Mouse (Mus musculus): ENCODE results near the gene Olfr1371. TPM values are rescaled to one million over a fixed set of nuclear protein-coding genes. Genes with fewer than 3 reads are reported as not detected.
A peak's percentile ranks its signal among the peaks of the same experiment; 100 is the strongest.
"Not testable (repeated sequence)": the region's sequence is repeated elsewhere in the genome, so short reads cannot be mapped to it uniquely, and the experiment has no call there.

The Olfr1371 gene
- total RNA-seq, 1 experiment, result not detected

DNA sequence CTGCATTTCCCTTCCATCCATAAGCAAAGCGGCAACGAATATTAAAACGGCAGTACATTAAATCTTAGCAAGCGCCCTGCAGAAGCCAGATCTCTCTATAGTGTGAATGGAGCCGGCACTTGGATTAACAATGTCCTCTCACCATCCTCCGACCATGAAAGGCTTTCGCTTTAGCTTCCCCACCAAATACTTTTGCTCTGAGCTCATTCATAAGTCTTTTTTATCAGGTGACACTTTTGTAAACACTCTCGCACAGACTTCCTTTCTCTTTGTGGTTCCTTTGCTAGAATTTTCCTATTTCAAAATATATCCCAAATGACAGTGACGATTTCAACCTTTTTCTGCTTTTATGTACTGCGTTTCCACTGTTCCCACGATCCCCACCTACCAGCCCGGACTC is 45.3 kb downstream of the Olfr1371 start:
- H3K4me3 ChIP-seq (ENCODE audit: insufficient read depth in 1 of 2, low read depth in 1 of 2, low read length in 2 of 2, poor library complexity in 1 of 2, severe bottlenecking in 1 of 2), result peak overlapping the region; percentile 59 to 77
- H3K4me1 ChIP-seq (ENCODE audit: control insufficient read depth in 2 of 2, insufficient read depth in 2 of 2, low read length in 2 of 2, poor library complexity in 1 of 2), result peaks cover 0 to 2% of the 10 kb centered on the region in 2 experiments; a peak in 1 of 4 replicates
- no peaks in the 10 kb centered on the region for H3K9me3 ChIP-seq (ENCODE audit: control insufficient read depth, insufficient read depth, low read depth, low read length)
- TF ChIP-seq ZNF384 (IDR thresholded peaks at IDR 0.05; ENCODE audit: low read depth, low read length) (no peak), ZC3H11A (IDR thresholded peaks at IDR 0.05; ENCODE audit: borderline replicate concordance, low read depth, low read length) (no peak), CHD2 (IDR thresholded peaks at IDR 0.05; ENCODE audit: low read depth, low read length) (no peak), MAFK (IDR thresholded peaks at IDR 0.05; ENCODE audit: insufficient read depth, low read depth, low read length) (no peak), HCFC1 (IDR thresholded peaks at IDR 0.05; ENCODE audit: borderline replicate concordance, insufficient read depth, low read length) (no peak)
- no peaks in the 10 kb centered on the region for H3K36me3 ChIP-seq (ENCODE audit: control insufficient read depth, insufficient read depth, low read length, poor library complexity, severe bottlenecking)
- in situ Hi-C loops (cut with MboI; ENCODE audit: low sequenced_read_pairs in 2 of 2, unreplicated experiment in 2 of 2), result no loop called here
- no peak overlapping the region for H3K9ac ChIP-seq (ENCODE audit: insufficient read depth, low read depth, low read length, poor library complexity, severe bottlenecking)
- H3K27ac ChIP-seq (ENCODE audit: insufficient read depth, low read depth, low read length, poor library complexity, severe bottlenecking), result no peak overlapping the region
- no peak for DNase-seq (ENCODE audit: low read depth, low spot score)

DNA sequence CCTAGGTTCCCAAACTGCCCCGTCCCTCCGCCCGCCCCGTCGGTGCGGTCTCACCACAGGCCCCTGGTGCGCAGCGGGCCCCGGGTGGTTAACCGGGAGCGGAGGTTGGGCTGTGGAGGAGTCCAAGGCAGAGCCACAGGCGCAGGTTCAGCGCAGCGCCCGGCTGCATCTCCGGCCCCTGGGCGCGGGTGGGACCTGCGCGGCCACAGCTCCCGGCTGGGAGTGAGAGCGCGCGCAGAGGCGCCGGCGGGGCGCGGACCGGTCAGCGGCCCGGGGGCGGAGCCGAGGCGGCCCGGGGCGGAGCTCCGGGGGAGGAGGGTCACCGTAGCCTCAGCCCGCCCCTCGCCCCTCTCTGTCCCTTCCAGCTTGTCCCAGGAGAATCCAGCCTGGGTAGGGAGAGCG is 45.9 kb downstream of the Olfr1371 start:
- in situ Hi-C loops (cut with MboI; ENCODE audit: low sequenced_read_pairs in 2 of 2, unreplicated experiment in 2 of 2); H3K9me3 ChIP-seq (ENCODE audit: control insufficient read depth, insufficient read depth, low read depth, low read length); H3K4me1 ChIP-seq (ENCODE audit: control insufficient read depth in 2 of 2, insufficient read depth in 2 of 2, low read length in 2 of 2, poor library complexity in 1 of 2); DNase-seq (ENCODE audit: low read depth, low spot score); H3K36me3 ChIP-seq (ENCODE audit: control insufficient read depth, insufficient read depth, low read length, poor library complexity, severe bottlenecking); H3K27ac ChIP-seq (ENCODE audit: insufficient read depth, low read depth, low read length, poor library complexity, severe bottlenecking): not testable (repeated sequence)
- peak overlapping the region; percentile 65 for H3K9ac ChIP-seq (ENCODE audit: insufficient read depth, low read depth, low read length, poor library complexity, severe bottlenecking)
- H3K4me3 ChIP-seq (ENCODE audit: insufficient read depth in 1 of 2, low read depth in 1 of 2, low read length in 2 of 2, poor library complexity in 1 of 2, severe bottlenecking in 1 of 2), result peak overlapping the region; percentile 61 to 77

DNA sequence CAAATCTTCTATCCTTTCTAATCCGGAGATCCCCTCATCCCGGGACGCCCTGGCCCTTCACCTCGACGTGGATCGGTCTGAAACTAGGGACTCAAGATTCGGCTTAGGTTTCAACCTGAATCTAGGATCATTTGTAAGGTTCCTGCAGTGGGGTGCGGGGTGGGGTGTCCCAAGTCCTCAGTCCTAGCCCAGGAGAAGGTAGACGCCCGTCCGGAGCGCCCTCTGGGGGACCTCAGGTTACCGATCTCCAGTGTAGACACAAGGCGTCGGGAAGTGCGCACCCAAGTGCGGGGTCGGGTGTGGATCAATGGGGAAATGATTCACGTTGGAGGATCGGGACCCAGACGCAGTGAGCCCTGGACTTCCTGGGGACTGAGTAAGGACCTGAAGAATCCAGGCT is 46.7 kb downstream of the Olfr1371 start:
- Histone ChIP-seq H3K4me1 (ENCODE audit: control insufficient read depth in 2 of 2, insufficient read depth in 2 of 2, low read length in 2 of 2, poor library complexity in 1 of 2) (peaks cover 0 to 2% of the 10 kb centered on the region in 2 experiments; a peak in 1 of 4 replicates), H3K9me3 (ENCODE audit: control insufficient read depth, insufficient read depth, low read depth, low read length) (no peaks in the 10 kb centered on the region), H3K4me3 (ENCODE audit: insufficient read depth in 1 of 2, low read depth in 1 of 2, low read length in 2 of 2, poor library complexity in 1 of 2, severe bottlenecking in 1 of 2) (peak overlapping the region; percentile 46 to 62; a peak in 3 of 4 replicates), H3K36me3 (ENCODE audit: control insufficient read depth, insufficient read depth, low read length, poor library complexity, severe bottlenecking) (no peaks in the 10 kb centered on the region), H3K9ac (ENCODE audit: insufficient read depth, low read depth, low read length, poor library complexity, severe bottlenecking) (peak overlapping the region; percentile 53; the same call in 1 of the 2 replicates), H3K27ac (ENCODE audit: insufficient read depth, low read depth, low read length, poor library complexity, severe bottlenecking) (no peak overlapping the region)
- no peak for DNase-seq (ENCODE audit: low read depth, low spot score)
- no peak for TF ChIP-seq HCFC1 (IDR thresholded peaks at IDR 0.05; ENCODE audit: borderline replicate concordance, insufficient read depth, low read length)
- TF ChIP-seq ZC3H11A (IDR thresholded peaks at IDR 0.05; ENCODE audit: borderline replicate concordance, low read depth, low read length), result no peak
- no peak for TF ChIP-seq ZNF384 (IDR thresholded peaks at IDR 0.05; ENCODE audit: low read depth, low read length)
- TF ChIP-seq MAFK (IDR thresholded peaks at IDR 0.05; ENCODE audit: insufficient read depth, low read depth, low read length), result no peak
- no peak for TF ChIP-seq CHD2 (IDR thresholded peaks at IDR 0.05; ENCODE audit: low read depth, low read length)
- in situ Hi-C loops (cut with MboI; ENCODE audit: low sequenced_read_pairs in 2 of 2, unreplicated experiment in 2 of 2), result no loop called here

DNA sequence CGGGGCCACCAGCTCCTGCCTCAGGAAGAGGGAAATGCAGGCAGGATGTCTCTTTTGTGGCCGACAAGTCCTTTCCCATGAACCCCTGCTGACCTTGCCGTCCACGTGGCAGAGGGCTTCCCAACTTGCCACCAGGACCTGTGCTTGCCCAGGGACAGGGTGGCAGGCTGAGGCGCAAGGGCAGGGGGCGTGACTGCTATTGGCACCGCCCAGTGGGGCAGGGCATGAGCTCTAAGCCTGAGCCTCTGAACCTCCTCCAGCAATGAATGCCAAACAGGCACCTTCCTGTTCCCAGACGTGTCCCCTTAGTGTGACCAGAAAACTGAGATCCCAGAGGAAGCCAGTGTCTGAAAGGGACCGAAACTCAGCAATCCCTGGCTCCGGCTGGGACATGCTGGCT is 49.9 kb downstream of the Olfr1371 start:
- H3K27ac ChIP-seq (ENCODE audit: insufficient read depth, low read depth, low read length, poor library complexity, severe bottlenecking), result no peak overlapping the region
- no peak overlapping the region for H3K4me3 ChIP-seq (ENCODE audit: insufficient read depth in 1 of 2, low read depth in 1 of 2, low read length in 2 of 2, poor library complexity in 1 of 2, severe bottlenecking in 1 of 2)
- DNase-seq (ENCODE audit: low read depth, low spot score), result no peak
- no peaks in the 10 kb centered on the region for H3K36me3 ChIP-seq (ENCODE audit: control insufficient read depth, insufficient read depth, low read length, poor library complexity, severe bottlenecking)
- H3K9me3 ChIP-seq (ENCODE audit: control insufficient read depth, insufficient read depth, low read depth, low read length), result no peaks in the 10 kb centered on the region
- H3K4me1 ChIP-seq (ENCODE audit: control insufficient read depth in 2 of 2, insufficient read depth in 2 of 2, low read length in 2 of 2, poor library complexity in 1 of 2), result peaks cover 0 to 2% of the 10 kb centered on the region in 2 experiments; a peak in 1 of 4 replicates
- TF ChIP-seq ZC3H11A (IDR thresholded peaks at IDR 0.05; ENCODE audit: borderline replicate concordance, low read depth, low read length) (no peak), MAFK (IDR thresholded peaks at IDR 0.05; ENCODE audit: insufficient read depth, low read depth, low read length) (no peak), ZNF384 (IDR thresholded peaks at IDR 0.05; ENCODE audit: low read depth, low read length) (no peak), CHD2 (IDR thresholded peaks at IDR 0.05; ENCODE audit: low read depth, low read length) (no peak), HCFC1 (IDR thresholded peaks at IDR 0.05; ENCODE audit: borderline replicate concordance, insufficient read depth, low read length) (no peak)
- in situ Hi-C loops (cut with MboI; ENCODE audit: low sequenced_read_pairs in 2 of 2, unreplicated experiment in 2 of 2), result no loop called here
- H3K9ac ChIP-seq (ENCODE audit: insufficient read depth, low read depth, low read length, poor library complexity, severe bottlenecking), result no peak overlapping the region

Other genes starting within 250 kb of the Olfr1371 start
- 49.4 and 61.7 TPM in 2 replicates for gene Cdkn2aipnl, start 246.3 kb downstream of the Olfr1371 start, total RNA-seq (2012; rRNA removed)
- gene Ube2b, start 213.2 kb downstream of the Olfr1371 start, total RNA-seq (2012; rRNA removed), result 47.9 and 58.3 TPM in 2 replicates
- 3.6 and 4.6 TPM in 2 replicates for gene Cdkl3, start 209.8 kb downstream of the Olfr1371 start, total RNA-seq (2012; rRNA removed)
- gene Ppp2ca, start 115.3 kb downstream of the Olfr1371 start, total RNA-seq (2012; rRNA removed), result 51.1 and 70.4 TPM in 2 replicates
- not detected in 2 replicates for gene Olfr1373, start 68.5 kb downstream of the Olfr1371 start, total RNA-seq (2012; rRNA removed)
- 204 and 317 TPM in 2 replicates for gene Skp1a, start 18.0 kb upstream of the Olfr1371 start, total RNA-seq (2012; rRNA removed)
- 8.1 and 8.4 TPM in 2 replicates for gene Tcf7, start 69.0 kb upstream of the Olfr1371 start, total RNA-seq (2012; rRNA removed)
- 238 and 268 TPM in 2 replicates for gene Vdac1, start 146.9 kb upstream of the Olfr1371 start, total RNA-seq (2012; rRNA removed)
- 54.7 and 55.0 TPM in 2 replicates for gene 9530068E07Rik, start 182.4 kb upstream of the Olfr1371 start, total RNA-seq (2012; rRNA removed)